Mouse (Mus musculus): ENCODE measurements around the gene Ang2. TPM values are rescaled to one million over a fixed set of nuclear protein-coding genes. Genes with fewer than 3 reads are reported as not detected.

The Ang2 gene
- not detected in 4 replicates for total RNA-seq (2023; ENCODE audit: inconsistent age)

DNA sequence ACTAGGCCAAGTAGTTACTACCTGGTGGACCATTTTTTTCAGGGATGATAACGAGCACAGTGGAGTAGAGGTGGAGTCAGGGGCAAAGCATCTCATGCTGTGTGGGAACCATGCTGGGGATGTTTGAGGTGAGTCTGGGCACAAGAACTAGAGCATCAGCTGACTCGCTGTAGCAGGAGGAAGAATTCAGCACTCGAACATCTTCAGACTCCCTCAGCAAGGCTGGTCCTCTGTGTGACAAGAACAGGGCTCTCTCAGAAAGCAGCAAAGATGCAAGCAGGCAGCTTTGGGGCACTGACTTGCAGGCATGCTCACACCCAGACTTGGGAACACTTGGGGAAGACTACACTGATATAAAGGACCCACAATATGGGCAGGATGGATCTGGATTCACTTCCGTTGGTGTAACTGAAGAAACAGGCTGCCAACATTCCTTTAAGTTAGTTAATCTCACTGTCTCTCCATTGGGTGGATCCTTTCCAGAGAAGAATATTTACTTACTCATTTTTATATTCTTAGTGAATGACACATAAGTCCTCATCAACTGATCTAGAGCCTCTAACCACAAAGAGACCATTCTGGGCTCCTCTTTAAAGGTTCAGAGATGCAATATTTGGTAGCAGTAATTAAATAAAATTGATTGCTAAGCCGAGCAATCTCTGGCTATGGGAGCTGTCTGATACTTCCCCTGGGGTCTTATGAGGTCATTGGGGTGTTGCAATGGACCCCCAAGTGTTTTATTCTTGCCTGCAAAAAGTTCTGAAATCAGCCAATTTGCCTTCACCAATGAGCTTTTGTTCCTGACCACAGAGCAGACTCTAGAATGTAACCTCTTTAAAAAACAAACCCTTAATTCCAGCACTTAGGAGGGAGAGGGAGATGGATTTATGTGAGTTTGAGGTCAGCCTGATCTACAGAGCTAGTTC is at the start of gene Ang2:
Gene Ang2, minus strand, starts transcription at position 51 of the 926 bp plus-strand sequence.

DNA sequence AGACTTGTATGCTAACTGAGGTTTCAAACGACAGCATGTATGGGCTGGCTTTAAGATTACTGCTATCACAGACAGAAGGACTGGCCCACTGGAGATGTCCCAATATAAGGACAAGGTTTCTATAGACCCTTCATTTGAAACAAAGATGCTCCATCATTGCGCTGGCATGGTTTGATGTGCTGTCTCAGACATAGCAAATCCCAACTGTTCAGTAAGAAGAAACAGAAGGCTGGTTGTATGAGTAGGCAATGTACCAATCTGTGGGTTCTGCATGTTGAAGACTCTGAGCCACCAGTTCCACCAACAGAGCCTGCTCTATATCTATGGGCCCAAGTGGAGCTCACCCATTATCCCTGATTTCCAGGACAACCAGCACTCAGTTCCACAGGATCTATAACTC is 4.2 kb upstream of the Ang2 start, which contains the start of gene Ear14:
Gene Ear14, plus strand, starts transcription at position 277 of the 400 bp plus-strand sequence.

DNA sequence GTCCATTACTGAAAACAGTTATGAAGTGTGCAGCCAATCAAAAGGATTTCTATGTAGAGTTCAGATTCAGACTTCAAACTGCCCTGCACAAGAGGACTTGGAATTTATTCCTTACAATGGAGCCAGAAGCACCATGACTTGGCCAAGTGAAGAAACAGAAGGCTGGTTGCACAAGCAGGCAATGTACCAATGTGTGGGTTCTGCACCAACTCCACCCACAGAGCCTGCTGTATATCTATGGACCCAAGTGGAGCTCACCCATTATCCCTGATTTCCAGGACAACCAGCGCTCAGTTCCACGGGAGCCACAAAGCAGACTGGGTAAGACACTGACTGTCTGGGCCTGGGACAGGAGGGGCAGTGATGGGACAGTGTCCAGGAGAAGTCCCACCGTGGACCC is 37.0 kb downstream of the Ang2 start, which contains the start of gene Rnase2b:
Gene Rnase2b, plus strand, starts transcription at position 285 of the 400 bp plus-strand sequence.

DNA sequence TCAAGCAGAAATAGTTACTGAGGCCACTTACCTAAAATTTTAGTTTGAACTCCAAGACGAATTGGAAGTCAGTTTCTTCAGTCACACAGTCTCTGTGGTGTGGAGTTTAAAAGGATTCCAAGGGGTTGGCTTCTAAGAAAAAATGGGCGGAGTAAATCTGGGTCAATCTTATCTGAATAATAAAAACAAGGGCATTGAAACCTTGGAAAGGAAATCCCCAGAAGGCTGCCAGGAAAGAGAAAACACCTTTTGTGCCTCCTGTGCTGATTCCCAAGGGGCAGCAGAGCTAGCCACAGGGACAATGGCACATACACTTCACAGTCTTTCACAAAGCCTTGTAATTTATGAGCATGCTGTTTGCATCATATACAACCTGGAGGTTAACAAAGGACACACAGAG is 52.3 kb downstream of the Ang2 start, which contains the start of gene Rnase1:
Gene Rnase1, minus strand, starts transcription at position 101 of the 400 bp plus-strand sequence.

Other genes starting within 250 kb of the Ang2 start
- 1.2 to 3.4 TPM (median 2.5 TPM) in 4 replicates for gene Pnp2, start 243.2 kb downstream of the Ang2 start, total RNA-seq (2023; ENCODE audit: inconsistent age)
- not detected in 4 replicates for gene Rnase10, start 191.4 kb downstream of the Ang2 start, total RNA-seq (2023; ENCODE audit: inconsistent age)
- gene Rnase9, start 157.3 kb downstream of the Ang2 start, total RNA-seq (2023; ENCODE audit: inconsistent age) = not detected in 4 replicates
- gene Rnase11, start 149.0 kb downstream of the Ang2 start, total RNA-seq (2023; ENCODE audit: inconsistent age) = not detected in 4 replicates
- gene Rnase12, start 141.5 kb downstream of the Ang2 start, total RNA-seq (2023; ENCODE audit: inconsistent age) = 1.1 to 2.9 TPM (median 1.6 TPM) in 3 of 4 replicates, not detected in the other
- gene Olfr750, start 124.7 kb downstream of the Ang2 start, total RNA-seq (2023; ENCODE audit: inconsistent age) = not detected in 4 replicates
- 0.32 to 1.5 TPM (median 0.81 TPM) in 4 replicates for gene Rnase4, start 108.1 kb downstream of the Ang2 start, total RNA-seq (2023; ENCODE audit: inconsistent age)
- gene Ang, start 108.0 kb downstream of the Ang2 start, total RNA-seq (2023; ENCODE audit: inconsistent age) = not detected in 4 replicates
- gene Eddm3b, start 84.7 kb downstream of the Ang2 start, total RNA-seq (2023; ENCODE audit: inconsistent age) = not detected in 4 replicates
- 106 to 123 TPM (median 116 TPM) in 4 replicates for gene Rnase6, start 75.2 kb downstream of the Ang2 start, total RNA-seq (2023; ENCODE audit: inconsistent age)
- 0.72 TPM in 1 of 4 replicates, not detected in the others for gene Rnase1, start 52.4 kb downstream of the Ang2 start, total RNA-seq (2023; ENCODE audit: inconsistent age)
- not detected in 4 replicates for gene Rnase2b, start 36.9 kb downstream of the Ang2 start, total RNA-seq (2023; ENCODE audit: inconsistent age)
- gene Ear14, start 4.2 kb upstream of the Ang2 start, total RNA-seq (2023; ENCODE audit: inconsistent age) = not detected in 4 replicates
- gene Rnase2a, start 57.0 kb upstream of the Ang2 start, total RNA-seq (2023; ENCODE audit: inconsistent age) = not detected in 4 replicates
- not detected in 4 replicates for gene Gm7247, start 162.6 kb upstream of the Ang2 start, total RNA-seq (2023; ENCODE audit: inconsistent age)
- gene Vmn2r88, start 211.7 kb upstream of the Ang2 start, total RNA-seq (2023; ENCODE audit: inconsistent age) = not detected in 4 replicates

Data from B cell, adult (primary cell).